8 mouse cellular contexts compared by ENCODE assay signal in the genomic region with DNA sequence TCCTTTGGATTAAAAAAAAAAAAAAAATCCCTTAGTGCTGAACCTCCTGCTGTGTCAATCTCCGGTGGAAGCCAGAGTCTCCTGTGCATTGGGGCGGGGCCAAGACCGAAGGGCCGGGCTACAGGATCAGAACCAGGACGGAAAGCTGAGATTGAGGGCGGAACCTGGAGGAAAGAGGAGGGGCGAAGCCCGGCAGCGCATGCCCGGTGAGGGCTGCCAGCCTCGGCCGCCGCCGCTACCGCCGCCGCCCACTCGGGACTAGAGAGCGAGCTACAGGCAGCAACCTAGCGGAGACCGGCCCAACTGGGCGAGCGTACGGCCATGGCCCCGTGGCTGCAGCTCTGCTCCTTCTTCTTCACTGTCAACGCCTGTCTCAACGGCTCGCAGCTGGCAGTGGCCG. TPM values are rescaled to one million over a fixed set of nuclear protein-coding genes. Genes with fewer than 3 reads are reported as not detected.
DNase-seq lines count a peak whose midpoint lies in the region; ATAC-seq lines count a peak whose summit lies in the region.

A gene (plus strand): TSS at position 159 of the 400 bp plus-strand sequence.

- peak; percentile 96 for DNase-seq in 3T3-L1 (ENCODE audit: low read depth, low spot score)
- peak; percentile 90 for DNase-seq in brain, adult 2 months (ENCODE audit: low read depth, low spot score)
- peak; percentile 78 for DNase-seq in fibroblast of lung, adult 2 months (ENCODE audit: low read depth)
- peak; percentile 96 for DNase-seq in kidney, postnatal 10 days
- peak; percentile 80 for DNase-seq in liver, embryonic 11.5 days (ENCODE audit: low spot score)
- DNase-seq in naive thymus-derived CD4-positive, alpha-beta T cell, adult 2 months (ENCODE audit: low read depth) = peak; percentile 84
- DNase-seq in splenic B cell, adult 2 months (ENCODE audit: low read depth, low spot score) = peak; percentile 80

- H3K27me3 ChIP-seq in heart, embryonic 13.5 days (replicated peaks) = 0 out of 2 replicates have a peak, but pooled peaks cover 5% of the 10 kb centered on the region
- peaks cover 47% of the 10 kb centered on the region for H3K27me3 ChIP-seq in liver, embryonic 11.5 days (replicated peaks; ENCODE audit: control insufficient read depth, insufficient read depth, low read length)
- no peaks in the 10 kb centered on the region for H3K27me3 ChIP-seq in splenic B cell, adult 2 months (ENCODE audit: control insufficient read depth, insufficient read depth, low read length, poor library complexity, severe bottlenecking)

- WGBS in heart, embryonic 13.5 days = under 1% methylated on average over 29 of the region's 29 CpGs
- under 1% methylated on average over 29 of the region's 29 CpGs for WGBS in liver, embryonic 11.5 days

- no peaks in the 10 kb centered on the region for H3K36me3 ChIP-seq in heart, embryonic 13.5 days
- no peaks in the 10 kb centered on the region for H3K36me3 ChIP-seq in liver, embryonic 11.5 days (ENCODE audit: control insufficient read depth, insufficient read depth, low read length)
- no peaks in the 10 kb centered on the region for H3K36me3 ChIP-seq in splenic B cell, adult 2 months (ENCODE audit: control insufficient read depth, insufficient read depth, low read length, poor library complexity, severe bottlenecking)

- peak within 1 kb of the TSS; percentile 91 for H3K9ac ChIP-seq in heart, embryonic 13.5 days
- H3K9ac ChIP-seq in liver, embryonic 11.5 days (ENCODE audit: low read depth, low read length) = peak within 1 kb of the TSS; percentile 66

- no peaks in the 10 kb centered on the region for H3K9me3 ChIP-seq in heart, embryonic 13.5 days
- H3K9me3 ChIP-seq in liver, embryonic 11.5 days (ENCODE audit: control insufficient read depth, low read length) = no peaks in the 10 kb centered on the region

- peak within 1 kb of the TSS; percentile 91 for H3K4me2 ChIP-seq in heart, embryonic 13.5 days
- peak within 1 kb of the TSS; percentile 98 for H3K4me2 ChIP-seq in liver, embryonic 11.5 days

- H3K4me1 ChIP-seq in heart, embryonic 13.5 days = peaks cover 25% of the 10 kb centered on the region
- H3K4me1 ChIP-seq in liver, embryonic 11.5 days (replicated peaks; ENCODE audit: control insufficient read depth, insufficient read depth, low read length) = peaks cover 3% of the 10 kb centered on the region; the same call in 1 of the 2 replicates

- peak within 1 kb of the TSS; percentile 63 for H3K27ac ChIP-seq in heart, embryonic 13.5 days (replicated peaks)
- H3K27ac ChIP-seq in liver, embryonic 11.5 days (ENCODE audit: low read depth, low read length) = no peak within 1 kb of the TSS; the same call in 1 of the 2 replicates

- ATAC-seq in heart, embryonic 13.5 days (ENCODE audit: extremely low read depth, insufficient number of reproducible peaks, low FRiP score, low TSS enrichment) = peak; percentile 75
- ATAC-seq in liver, embryonic 11.5 days (replicated peaks; ENCODE audit: low FRiP score) = peak; percentile 77

- peak within 1 kb of the TSS; percentile 96 for H3K4me3 ChIP-seq in heart, embryonic 13.5 days
- H3K4me3 ChIP-seq in liver, embryonic 11.5 days (ENCODE audit: low read depth, low read length) = peak within 1 kb of the TSS; percentile 76

RNA-seq across cellular contexts. Expression of the gene that starts here (rescaled TPM):
- polyA plus RNA-seq in heart, embryonic 13.5 days (2015; fragmentation: Nextera tagmentation; extraction: Ambion mirVana) = 1.3 and 1.5 TPM in 2 replicates
- 0.69 and 0.80 TPM in 2 replicates for polyA plus RNA-seq in liver, embryonic 11.5 days (2014; fragmentation: Nextera tagmentation; extraction: Ambion mirVana)

Comparison
In these comparisons a context has a peak if more than half of its experiments do, and no peak if none do; other contexts are left out.
1. Peak in DNase-seq, ATAC-seq, H3K4me3 ChIP-seq, H3K9ac ChIP-seq and H3K4me2 ChIP-seq in liver, embryonic 11.5 days; RNA of the gene not detected or under 1 TPM.